Mouse (Mus musculus): ENCODE measurements around the gene Aicda. TPM values are rescaled to one million over a fixed set of nuclear protein-coding genes. Genes with fewer than 3 reads are reported as not detected.

Aicda gene
- polyA plus RNA-seq, 1 experiment from 2014 or later: 0.14 TPM

GRCm38 (mm10) chr6:122595637-122596036 is 42.0 kb downstream of the Aicda start:
- no peaks in the 10 kb centered on the region for H3K4me1 ChIP-seq
- no peak for DNase-seq (ENCODE audit: low spot score)
- WGBS: 42% methylated on average over 7 of the region's 7 CpGs
- H3K27ac ChIP-seq (replicated peaks): no peak overlapping the region
- no peak overlapping the region for H3K4me3 ChIP-seq
- H3K36me3 ChIP-seq (replicated peaks): no peaks in the 10 kb centered on the region
- no peaks in the 10 kb centered on the region for H3K27me3 ChIP-seq (replicated peaks; ENCODE audit: low read depth, poor library complexity, severe bottlenecking)
- H3K9me3 ChIP-seq: no peaks in the 10 kb centered on the region

GRCm38 (mm10) chr6:122596608-122597007 is 43.0 kb downstream of the Aicda start:
- H3K9me3 ChIP-seq: no peaks in the 10 kb centered on the region
- no peaks in the 10 kb centered on the region for H3K27me3 ChIP-seq (replicated peaks; ENCODE audit: low read depth, poor library complexity, severe bottlenecking)
- H3K4me3 ChIP-seq: no peak overlapping the region
- no peak for DNase-seq (ENCODE audit: low spot score)
- no peak overlapping the region for H3K27ac ChIP-seq (replicated peaks)
- no peaks in the 10 kb centered on the region for H3K4me1 ChIP-seq
- H3K36me3 ChIP-seq (replicated peaks): no peaks in the 10 kb centered on the region
- 89% methylated on average over 7 of the region's 7 CpGs for WGBS

DNA sequence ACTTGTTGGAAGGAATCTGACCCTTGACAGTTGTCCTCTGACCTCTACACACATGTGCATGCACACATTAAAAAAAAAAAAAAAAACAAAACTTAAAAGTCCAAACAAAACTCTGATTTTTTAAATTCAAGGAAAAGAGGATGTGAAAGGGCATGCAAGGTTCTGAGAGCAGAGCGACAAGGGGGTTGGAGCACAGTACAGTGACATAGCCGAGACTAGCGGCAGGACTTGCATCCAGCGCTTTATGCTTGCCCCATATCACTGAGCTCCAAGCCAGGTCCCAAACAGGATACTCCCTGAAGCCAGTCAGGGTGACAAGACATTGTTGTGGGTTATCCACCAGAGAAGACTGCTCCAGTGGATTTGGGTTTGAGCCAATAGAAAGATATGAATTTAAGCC is 44.4 kb downstream of the Aicda start:
- Histone ChIP-seq H3K4me3 (no peak overlapping the region), H3K9me3 (no peaks in the 10 kb centered on the region), H3K27ac (replicated peaks) (no peak overlapping the region), H3K36me3 (replicated peaks) (no peaks in the 10 kb centered on the region), H3K27me3 (replicated peaks; ENCODE audit: low read depth, poor library complexity, severe bottlenecking) (no peaks in the 10 kb centered on the region), H3K4me1 (peaks cover 4% of the 10 kb centered on the region; the same call in 1 of the 2 replicates)
- DNase-seq (ENCODE audit: low spot score): no peak
- WGBS: 94% methylated on average over 4 of the region's 4 CpGs

DNA sequence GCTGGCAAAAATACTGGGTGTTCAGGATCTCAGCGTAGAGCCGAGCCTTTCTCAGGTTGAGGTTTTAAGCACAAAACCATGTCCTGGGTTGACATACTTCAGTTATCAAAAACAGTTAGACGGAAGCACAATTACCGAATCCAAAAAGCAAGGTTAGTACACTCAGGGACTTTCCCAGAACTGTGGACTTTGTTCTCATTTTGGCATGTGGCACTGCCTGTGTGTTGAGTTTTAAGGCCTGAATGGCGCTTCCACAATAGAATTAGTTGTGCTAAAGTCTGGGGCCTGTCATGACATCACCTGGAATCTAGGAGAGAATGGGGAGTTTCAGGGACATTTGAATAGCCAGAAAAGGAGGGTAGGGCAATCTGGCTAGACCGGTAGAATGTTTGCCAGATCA is 44.8 kb downstream of the Aicda start:
- no peaks in the 10 kb centered on the region for H3K9me3 ChIP-seq
- 91% methylated on average over 6 of the region's 6 CpGs for WGBS
- no peaks in the 10 kb centered on the region for H3K27me3 ChIP-seq (replicated peaks; ENCODE audit: low read depth, poor library complexity, severe bottlenecking)
- H3K36me3 ChIP-seq (replicated peaks): no peaks in the 10 kb centered on the region
- H3K4me1 ChIP-seq: peaks cover 4% of the 10 kb centered on the region; the same call in 1 of the 2 replicates
- no peak overlapping the region for H3K27ac ChIP-seq (replicated peaks)
- H3K4me3 ChIP-seq: no peak overlapping the region
- no peak for DNase-seq (ENCODE audit: low spot score)

DNA sequence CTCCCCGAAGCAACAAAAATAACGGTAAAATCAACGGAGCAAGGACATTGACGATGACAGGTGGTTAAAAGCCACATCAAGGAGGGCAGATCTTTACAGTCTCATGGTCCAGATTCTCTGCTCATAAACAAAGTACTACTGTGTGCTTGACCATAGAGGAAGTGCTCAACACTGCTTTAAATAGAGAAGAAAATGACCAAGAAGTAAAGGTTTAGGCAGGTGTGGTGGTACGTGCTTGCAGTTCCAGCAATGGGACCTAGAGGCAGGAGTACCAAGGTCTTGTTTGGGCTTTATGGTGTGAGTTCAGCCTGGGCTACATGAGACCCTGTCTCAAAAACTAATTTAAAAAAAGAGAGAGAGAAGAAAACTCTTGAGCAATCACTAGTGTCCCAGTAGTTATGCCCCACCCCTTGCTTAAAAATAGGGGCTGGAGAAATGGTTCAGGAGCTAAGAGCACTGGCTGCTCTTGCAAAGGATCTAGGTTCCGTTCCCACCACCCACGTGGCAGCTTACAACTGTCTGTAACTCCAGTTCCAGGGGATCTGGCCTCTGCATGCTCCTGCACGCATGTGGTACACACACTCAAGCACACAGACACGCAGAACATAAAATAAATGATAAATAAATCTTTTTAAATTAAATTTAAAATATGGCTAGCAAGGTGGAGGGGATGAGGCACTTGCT is 45.6 kb downstream of the Aicda start:
- Histone ChIP-seq H3K4me1 (peaks cover 4% of the 10 kb centered on the region; the same call in 1 of the 2 replicates), H3K27ac (replicated peaks) (no peak overlapping the region), H3K9me3 (no peaks in the 10 kb centered on the region), H3K36me3 (replicated peaks) (no peaks in the 10 kb centered on the region), H3K4me3 (no peak overlapping the region), H3K27me3 (replicated peaks; ENCODE audit: low read depth, poor library complexity, severe bottlenecking) (no peaks in the 10 kb centered on the region)
- WGBS: 93% methylated on average over 9 of the region's 9 CpGs
- no peak for DNase-seq (ENCODE audit: low spot score)

- no peak for DNase-seq (ENCODE audit: low spot score)
- H3K4me1 ChIP-seq: peaks cover 4% of the 10 kb centered on the region; the same call in 1 of the 2 replicates
- H3K9me3 ChIP-seq: no peaks in the 10 kb centered on the region
- no peak overlapping the region for H3K27ac ChIP-seq (replicated peaks)
- no peaks in the 10 kb centered on the region for H3K36me3 ChIP-seq (replicated peaks)
- no peak overlapping the region for H3K4me3 ChIP-seq
- WGBS: 87% methylated on average over 7 of the region's 7 CpGs
- H3K27me3 ChIP-seq (replicated peaks; ENCODE audit: low read depth, poor library complexity, severe bottlenecking): no peaks in the 10 kb centered on the region
Measured at GRCm38 (mm10) chr6:122600066-122600646, 46.6 kb downstream of the Aicda start.

GRCm38 (mm10) chr6:122601031-122601430 is 47.4 kb downstream of the Aicda start:
- no peaks in the 10 kb centered on the region for H3K27me3 ChIP-seq (replicated peaks; ENCODE audit: low read depth, poor library complexity, severe bottlenecking)
- H3K4me1 ChIP-seq: peaks cover 4% of the 10 kb centered on the region; the same call in 1 of the 2 replicates
- H3K4me3 ChIP-seq: no peak overlapping the region
- WGBS: 92% methylated on average over 4 of the region's 4 CpGs
- H3K9me3 ChIP-seq: no peaks in the 10 kb centered on the region
- H3K36me3 ChIP-seq (replicated peaks): no peaks in the 10 kb centered on the region
- no peak overlapping the region for H3K27ac ChIP-seq (replicated peaks)
- no peak for DNase-seq (ENCODE audit: low spot score)

- no peak for DNase-seq (ENCODE audit: low spot score)
- 86% methylated on average over 3 of the region's 3 CpGs for WGBS
- Histone ChIP-seq H3K4me1 (peaks cover 4% of the 10 kb centered on the region; the same call in 1 of the 2 replicates), H3K27me3 (replicated peaks; ENCODE audit: low read depth, poor library complexity, severe bottlenecking) (no peaks in the 10 kb centered on the region), H3K9me3 (no peaks in the 10 kb centered on the region), H3K36me3 (replicated peaks) (no peaks in the 10 kb centered on the region), H3K27ac (replicated peaks) (no peak overlapping the region), H3K4me3 (peak overlapping the region; percentile 57; the same call in 1 of the 2 replicates)
Measured at GRCm38 (mm10) chr6:122601615-122602014, 48.0 kb downstream of the Aicda start.

GRCm38 (mm10) chr6:122602242-122602991 is 48.8 kb downstream of the Aicda start, which contains the start of gene Apobec1:
TSS of gene Apobec1 (minus strand) at chr6:122602444.
- peak within 1 kb of the TSS; percentile 74 for H3K27ac ChIP-seq (replicated peaks)
- H3K4me1 ChIP-seq: peaks cover 4% of the 10 kb centered on the region; the same call in 1 of the 2 replicates

GRCm38 (mm10) chr6:122602992-122603322 is 49.4 kb downstream of the Aicda start:
- Histone ChIP-seq H3K27me3 (replicated peaks; ENCODE audit: low read depth, poor library complexity, severe bottlenecking) (no peaks in the 10 kb centered on the region), H3K4me1 (peaks cover 4% of the 10 kb centered on the region; the same call in 1 of the 2 replicates), H3K9me3 (no peaks in the 10 kb centered on the region), H3K36me3 (replicated peaks) (no peaks in the 10 kb centered on the region), H3K27ac (replicated peaks) (no peak overlapping the region; the same call in 1 of the 2 replicates), H3K4me3 (peak overlapping the region; percentile 57)
- 36% methylated on average over 1 of the region's 1 CpGs for WGBS
- no peak for DNase-seq (ENCODE audit: low spot score)

More at GRCm38 (mm10) chr6:122602242-122602991, 48.8 kb downstream of the Aicda start, which contains the start of gene Apobec1:
- WGBS: 8% methylated on average over 22 of the region's 22 CpGs
- H3K36me3 ChIP-seq (replicated peaks): no peaks in the 10 kb centered on the region
- peak within 1 kb of the TSS; percentile 57 for H3K4me3 ChIP-seq
- H3K9me3 ChIP-seq: no peaks in the 10 kb centered on the region
- DNase-seq (ENCODE audit: low spot score): peak; percentile 67
- no peaks in the 10 kb centered on the region for H3K27me3 ChIP-seq (replicated peaks; ENCODE audit: low read depth, poor library complexity, severe bottlenecking)

GRCm38 (mm10) chr6:122604260-122604659 is 50.7 kb downstream of the Aicda start:
- Histone ChIP-seq H3K36me3 (replicated peaks) (no peaks in the 10 kb centered on the region), H3K27ac (replicated peaks) (no peak overlapping the region), H3K4me3 (no peak overlapping the region), H3K27me3 (replicated peaks; ENCODE audit: low read depth, poor library complexity, severe bottlenecking) (no peaks in the 10 kb centered on the region), H3K9me3 (no peaks in the 10 kb centered on the region), H3K4me1 (peaks cover 4% of the 10 kb centered on the region; the same call in 1 of the 2 replicates)
- DNase-seq (ENCODE audit: low spot score): no peak

- Histone ChIP-seq H3K4me1 (peaks cover 6% of the 10 kb centered on the region; the same call in 1 of the 2 replicates), H3K27ac (replicated peaks) (no peak overlapping the region), H3K27me3 (replicated peaks; ENCODE audit: low read depth, poor library complexity, severe bottlenecking) (no peaks in the 10 kb centered on the region), H3K9me3 (no peaks in the 10 kb centered on the region), H3K4me3 (no peak overlapping the region), H3K36me3 (replicated peaks) (no peaks in the 10 kb centered on the region)
- WGBS: 94% methylated on average over 8 of the region's 8 CpGs
- no peak for DNase-seq (ENCODE audit: low spot score)
Measured at GRCm38 (mm10) chr6:122605483-122605882, 51.9 kb downstream of the Aicda start.

All from embryonic facial prominence, embryonic 10.5 days (tissue).